Mouse (Mus musculus): Measurements from ENCODE around the gene Rictor. TPM values are rescaled to one million over a fixed set of nuclear protein-coding genes. Genes with fewer than 3 reads are reported as not detected.

Rictor gene
- 1 to 10 TPM in 1 of 2 experiments, under 1 TPM in 1; 0.18 to 2.0 TPM for polyA plus RNA-seq (2012; fragmentation: generic; extraction: Trizol)

GRCm38 (mm10) chr15:6707936-6708525, at the start of gene Rictor:
Gene Rictor, plus strand, starts transcription at chr15:6708379.

Other genes starting within 250 kb of the Rictor start
- gene Fyb, start 185.5 kb upstream of the Rictor start, polyA plus RNA-seq (2012; fragmentation: generic; extraction: Trizol) = 100 to 1,000 TPM; 125 to 173 TPM
- gene Osmr, start 166.6 kb downstream of the Rictor start, polyA plus RNA-seq (2012; fragmentation: generic; extraction: Trizol) = 10 to 100 TPM in 1 of 2 experiments, under 1 TPM in 1; 0.29 to 11.3 TPM